Mouse (Mus musculus): ENCODE data around the gene Tmem150a.

GRCm38 (mm10) chr6:72383142-72383820 lies 28.0 kb downstream of the Tmem150a start:
- no peak for TF ChIP-seq POLR2A (IDR thresholded peaks at IDR 0.05; ENCODE audit: borderline replicate concordance, control insufficient read depth, low read depth, low read length)
- TF ChIP-seq CTCF (IDR thresholded peaks at IDR 0.05; ENCODE audit: control insufficient read depth, insufficient read depth, low read length), result no peak

All from bone marrow, adult 2 months (tissue).